Mouse (Mus musculus) Muller cell, postnatal 12 days (primary cell): ENCODE results near the gene Nrap.
"Not testable (repeated sequence)": the region's sequence is repeated elsewhere in the genome, so short reads cannot be mapped to it uniquely, and the experiment has no call there.

Experiments
- DNase-seq: peaks from one replicate; pipeline ENCODE4 v3.0.0-alpha.2; 2015; ENCODE audit errors: inconsistent ontology term

Gene Nrap

GRCm38 (mm10) chr19:56389879-56390278, at the start of gene Nrap:
TSS of gene Nrap (minus strand) at chr19:56390037.
- DNase-seq = no peak

- DNase-seq = no peak
These were observed 49.2 kb upstream of the Nrap start for GRCm38 (mm10) chr19:56439072-56439434.

GRCm38 (mm10) chr19:56438357-56439071, 48.7 kb upstream of the Nrap start:
- DNase-seq = no peak

- DNase-seq = no peak
These were observed 46.5 kb upstream of the Nrap start for GRCm38 (mm10) chr19:56436380-56436779.

DNA sequence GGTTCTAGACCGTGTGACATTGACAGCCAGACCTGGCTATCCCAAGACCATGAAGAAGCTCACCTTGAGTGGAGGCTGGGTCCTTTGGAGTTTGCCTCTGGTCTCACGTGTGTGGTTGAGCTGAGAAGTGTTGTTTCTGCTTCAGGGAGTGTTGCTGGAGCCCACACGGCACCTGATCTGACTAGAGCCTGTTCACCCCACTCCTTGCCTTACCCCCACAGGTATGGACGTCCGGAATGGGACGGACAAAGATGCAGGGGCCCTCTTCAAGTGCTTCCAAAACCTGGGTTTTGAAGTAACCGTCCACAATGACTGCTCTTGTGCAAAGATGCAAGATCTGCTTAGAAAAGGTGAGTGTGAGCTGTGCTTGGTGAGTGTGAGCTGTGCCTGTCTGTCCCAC, 43.7 kb upstream of the Nrap start:
- no peak for DNase-seq

DNA sequence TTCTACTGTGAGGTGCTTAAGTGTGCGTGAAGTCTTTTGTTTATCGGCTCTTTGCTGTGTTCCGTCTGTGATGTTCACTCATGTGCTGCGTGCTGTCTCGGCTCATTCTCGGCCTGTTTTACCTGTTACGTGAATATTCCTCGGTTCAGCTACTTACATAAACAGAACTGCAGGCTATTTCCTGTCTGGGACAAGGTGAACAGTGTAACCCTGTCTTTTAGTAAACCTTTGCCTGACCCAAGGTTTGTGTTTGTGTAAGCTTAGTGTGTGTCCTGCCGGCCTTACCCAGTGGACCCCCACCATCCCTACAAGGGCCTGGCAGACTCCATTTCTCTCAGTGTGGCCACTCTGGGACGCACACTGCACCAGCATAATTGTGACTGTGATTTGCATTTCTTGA, 42.9 kb upstream of the Nrap start:
- no peak for DNase-seq

- no peak for DNase-seq
These were observed 40.5 kb upstream of the Nrap start for GRCm38 (mm10) chr19:56430369-56430768.

GRCm38 (mm10) chr19:56425492-56425891, 35.7 kb upstream of the Nrap start:
- DNase-seq = peak; percentile 66

- DNase-seq = no peak
These were observed 35.0 kb upstream of the Nrap start for GRCm38 (mm10) chr19:56424606-56425395.

- DNase-seq = no peak
These were observed 33.5 kb upstream of the Nrap start for GRCm38 (mm10) chr19:56423370-56423769.

DNA sequence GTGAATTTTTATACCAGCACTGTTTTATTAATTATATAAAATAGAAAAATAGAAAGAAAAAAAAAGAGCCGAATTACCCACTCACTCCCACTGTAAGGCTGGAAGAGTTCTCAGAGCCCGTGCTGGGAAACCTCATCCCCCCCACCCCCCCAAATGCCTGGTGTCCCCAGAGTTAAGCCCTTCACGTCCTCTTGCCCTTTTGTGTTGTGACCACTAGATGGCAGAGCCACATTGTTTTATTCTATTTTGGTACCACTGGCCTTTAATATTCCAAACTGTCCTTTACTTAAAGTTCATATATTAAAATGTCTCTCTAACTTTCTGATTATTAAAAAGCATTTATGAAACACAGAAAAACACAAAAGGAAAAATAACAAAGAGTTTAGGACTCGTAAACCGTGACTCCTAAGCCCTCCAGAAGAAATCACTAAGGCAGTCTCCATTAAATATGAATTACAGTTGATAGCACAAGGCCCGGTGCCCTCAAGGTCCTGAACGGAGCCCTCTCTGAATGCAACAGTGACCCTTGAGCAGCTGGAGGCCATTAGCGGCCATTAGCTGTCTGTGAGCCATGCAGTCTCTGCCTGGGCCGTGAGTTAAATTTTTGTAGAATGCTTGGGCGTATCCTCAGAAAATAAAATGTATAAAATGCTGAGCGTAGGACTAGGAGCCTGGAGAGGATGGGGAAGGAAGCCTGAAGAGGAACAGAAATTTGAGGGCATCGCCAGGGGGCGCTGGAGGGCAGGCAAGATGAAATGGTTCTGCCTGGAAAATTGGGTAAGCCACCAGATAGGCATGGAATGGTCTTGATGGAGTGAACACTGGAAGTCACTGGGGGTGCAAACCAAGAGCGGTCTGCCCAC, 32.9 kb upstream of the Nrap start:
- DNase-seq = peak; percentile 91

DNA sequence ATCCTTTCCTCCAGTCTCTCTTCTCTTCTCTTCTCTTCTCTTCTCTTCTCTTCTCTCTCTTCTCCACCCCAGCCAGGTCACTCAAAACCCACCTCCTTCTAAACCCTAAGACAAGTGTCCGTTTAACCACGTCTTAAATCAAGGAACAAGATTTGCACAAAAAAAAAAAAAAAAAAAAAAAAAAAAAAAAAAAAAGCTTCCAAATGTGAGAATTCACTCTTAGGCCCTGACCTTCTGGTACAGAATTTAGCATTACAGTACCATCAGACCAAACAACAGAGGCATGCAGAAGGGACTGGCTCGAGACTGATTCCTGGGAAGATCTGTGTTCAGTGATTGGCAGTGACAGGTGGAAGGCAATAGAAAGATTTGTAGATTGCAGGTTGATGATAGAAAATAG, 30.5 kb upstream of the Nrap start:
- DNase-seq = no peak

- no peak for DNase-seq
These were observed 29.6 kb upstream of the Nrap start for GRCm38 (mm10) chr19:56419452-56419851.

GRCm38 (mm10) chr19:56418404-56418803, 28.6 kb upstream of the Nrap start:
- DNase-seq = no peak

DNA sequence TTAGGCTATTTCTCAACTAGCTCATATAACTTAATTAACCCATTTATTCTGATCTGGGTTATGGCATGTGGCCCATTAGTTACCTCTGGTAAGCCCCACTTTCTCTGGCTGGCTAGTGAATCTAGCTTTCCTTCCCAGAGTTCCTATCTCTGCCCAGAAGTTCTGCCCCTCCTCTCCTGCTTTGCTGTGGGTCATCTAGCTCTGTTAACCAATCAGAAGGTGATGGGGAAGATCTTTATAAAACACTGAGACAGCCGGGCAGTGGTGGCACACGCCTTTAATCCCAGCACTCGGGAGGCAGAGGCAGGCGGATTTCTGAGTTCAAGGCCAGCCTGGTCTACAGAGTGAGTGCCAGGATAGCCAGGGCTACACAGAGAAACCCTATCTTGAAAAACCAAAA, 20.0 kb upstream of the Nrap start:
- DNase-seq = not testable (repeated sequence)

DNA sequence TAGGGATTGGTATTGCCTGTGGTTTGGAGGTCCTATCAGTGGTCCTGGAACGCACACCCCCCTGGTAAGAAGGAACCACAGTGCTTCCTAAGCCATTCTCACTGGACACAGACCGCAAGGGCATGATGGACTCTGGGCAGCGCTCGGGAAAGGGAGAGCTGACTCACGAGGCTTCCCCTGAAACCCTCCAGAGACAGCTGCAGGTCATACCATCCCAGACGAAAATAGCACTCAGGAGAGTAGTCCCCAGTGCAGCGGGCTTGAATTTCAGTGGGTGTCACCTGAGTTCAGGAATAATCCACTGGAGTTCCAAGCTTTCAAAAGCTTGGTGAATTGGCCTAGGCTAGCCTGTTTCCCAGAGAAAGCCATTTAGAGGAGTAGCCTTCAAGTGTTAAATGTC, 16.7 kb upstream of the Nrap start:
- no peak for DNase-seq

DNA sequence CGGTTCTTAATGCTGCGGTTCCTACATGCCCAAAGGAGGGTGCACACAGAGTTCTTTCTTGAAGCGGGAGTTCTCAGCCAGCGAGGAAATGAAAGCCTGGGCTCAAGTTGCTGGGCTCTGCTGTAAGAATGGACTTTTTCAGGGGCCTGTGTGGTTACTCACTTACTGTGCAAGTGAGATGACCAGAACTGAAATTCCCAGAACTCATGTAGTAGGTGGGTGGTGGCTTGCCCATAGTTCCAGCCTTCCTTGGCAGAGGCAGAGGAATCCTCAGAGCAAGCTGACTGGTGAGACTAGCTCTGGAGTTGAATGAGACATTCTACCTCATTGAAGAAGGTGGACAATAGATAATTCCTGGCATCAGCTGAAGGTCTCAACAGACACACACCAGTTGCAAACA, 16.0 kb upstream of the Nrap start:
- peak; percentile 26 for DNase-seq

DNA sequence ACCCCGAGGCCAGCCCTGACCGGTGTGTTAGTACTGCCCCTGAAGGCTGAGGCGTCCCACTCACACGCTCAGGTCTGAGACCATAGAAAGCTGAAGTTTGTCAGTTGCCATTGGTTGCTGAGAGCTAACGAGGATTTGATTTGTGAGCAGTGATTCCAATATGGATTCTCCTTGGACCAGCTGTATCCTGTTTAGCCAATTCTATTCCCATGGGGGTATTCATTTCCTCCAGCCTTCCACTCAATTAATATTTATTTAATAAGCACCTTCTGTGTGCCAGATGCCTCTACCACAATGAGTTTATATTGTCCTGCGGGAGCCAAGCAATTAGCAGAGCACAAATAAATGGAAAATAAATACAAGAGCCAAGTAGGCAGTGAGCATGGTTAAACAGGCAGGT, 12.0 kb upstream of the Nrap start:
- peak; percentile 30 for DNase-seq

DNA sequence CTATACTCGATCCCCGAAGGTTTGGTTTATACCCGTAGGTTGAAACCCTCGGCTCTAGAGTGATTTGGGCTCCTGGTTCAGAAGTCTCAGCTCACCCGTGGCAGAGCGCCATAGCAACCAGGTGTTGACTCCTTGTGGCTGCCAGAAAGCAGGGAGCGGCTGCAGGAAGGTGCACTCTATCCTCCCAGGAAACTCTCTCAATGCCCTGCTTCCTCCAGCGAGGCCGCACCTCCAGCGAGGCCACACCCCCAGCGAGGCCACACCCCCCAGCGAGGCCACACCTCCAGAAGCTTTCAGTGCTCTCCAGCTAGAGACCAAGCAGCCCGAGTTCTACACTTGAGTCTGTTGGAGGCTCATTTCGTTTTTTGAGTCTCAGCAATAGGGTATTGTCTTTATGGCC, 10.4 kb upstream of the Nrap start:
- no peak for DNase-seq

GRCm38 (mm10) chr19:56398528-56398795, 8.6 kb upstream of the Nrap start:
- DNase-seq = no peak

DNA sequence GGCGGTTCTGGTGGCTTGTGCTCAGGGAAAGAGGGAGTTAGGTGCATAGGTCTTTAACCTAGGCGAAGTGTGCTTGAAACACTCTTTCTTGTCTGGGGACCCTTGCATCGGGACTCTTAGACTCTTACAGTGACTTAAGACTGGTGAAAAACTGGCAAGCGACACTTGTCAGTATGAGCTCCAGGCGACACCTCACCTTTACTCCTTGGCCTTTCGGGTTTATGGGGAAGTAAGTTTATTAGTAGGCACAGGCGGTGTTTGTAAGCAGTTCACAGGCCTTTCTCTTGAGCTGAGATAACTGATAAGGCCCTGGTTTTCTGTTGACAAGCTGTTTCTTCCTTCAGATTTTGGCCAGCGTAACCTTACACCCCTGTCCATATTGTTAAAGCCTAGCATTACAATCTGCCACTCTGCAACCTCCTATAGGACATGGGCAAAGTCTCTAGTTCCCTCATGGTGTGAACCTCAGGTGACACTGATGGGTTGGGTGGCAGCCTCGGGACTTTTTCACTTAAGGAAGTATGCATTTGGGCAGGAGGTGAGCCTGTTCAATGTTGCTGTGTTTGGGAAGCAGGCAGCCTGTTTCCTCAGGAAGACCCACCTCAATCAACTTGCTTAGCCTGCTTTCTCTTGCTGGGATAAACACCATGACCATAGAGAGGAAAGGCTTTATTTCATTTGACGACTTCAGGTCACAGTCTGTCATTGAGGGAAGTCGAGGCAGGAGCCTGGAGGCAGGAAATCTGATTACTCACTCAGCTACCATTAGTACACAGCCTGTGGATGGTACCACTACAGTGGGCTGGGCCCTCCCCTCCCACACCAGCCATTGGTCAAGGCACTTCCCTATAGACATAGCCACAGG, 8.1 kb upstream of the Nrap start:
- no peak for DNase-seq
